Mouse (Mus musculus) ES-Bruce4 (cell line): ENCODE measurements around the gene Tmem138.

Experiments
- CTCF ChIP-seq: IDR thresholded peaks from one replicate; pipeline ENCODE4 v1.8.1; 2011; ENCODE audit warnings: low read depth, low read length
- POLR2A ChIP-seq: IDR thresholded peaks from one replicate; pipeline ENCODE4 v1.8.1; 2011; ENCODE audit warnings: low read length; ENCODE audit not compliant: insufficient read depth

- no peak for TF ChIP-seq CTCF
- TF ChIP-seq POLR2A: no peak
Observed at GRCm38 (mm10) chr19:10583550-10584146, 6.5 kb upstream of the Tmem138 start.
